Mouse (Mus musculus): ENCODE data around the gene Itpkb.

DNA sequence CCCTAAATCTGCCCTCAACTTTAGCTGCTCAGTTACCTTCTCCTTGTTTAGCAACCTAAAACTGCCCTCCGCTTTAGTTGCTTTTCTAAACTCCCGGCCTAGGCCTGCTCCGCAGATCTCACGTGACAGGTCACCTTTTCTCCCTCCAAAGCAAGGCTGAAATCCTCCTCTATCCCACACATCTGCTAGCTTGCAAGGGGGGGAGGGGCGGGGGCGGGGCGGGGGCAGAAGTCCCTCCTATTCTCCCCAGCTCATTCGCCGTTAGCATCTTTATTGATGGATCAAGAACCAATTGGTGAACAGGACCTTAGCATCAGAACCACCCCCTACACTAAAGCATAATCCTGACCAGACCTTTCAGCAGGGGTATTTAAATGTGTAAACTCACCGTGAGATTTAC lies 10.4 kb upstream of the Itpkb start:
- no peak for TF ChIP-seq CTCF (IDR thresholded peaks at IDR 0.05; ENCODE audit: low read depth)
- TF ChIP-seq EP300 (optimal IDR thresholded peaks at IDR 0.05): no peak
